Mouse (Mus musculus) lung, embryonic 14.5 days (tissue): ENCODE results near the gene Pcyt1a. TPM values are rescaled to one million over a fixed set of nuclear protein-coding genes. Genes with fewer than 3 reads are reported as not detected.
A peak's percentile ranks its signal among the peaks of the same experiment; 100 is the strongest.

Source experiments
- ATAC-seq: fragments of 200-750 bp; cut with Nextera tagmentation; 2 replicates; pipeline ENCODE4 v1.8.0; 2017; ENCODE audit warnings: mild to moderate bottlenecking, moderate TSS enrichment, moderate library complexity; ENCODE audit not compliant: insufficient read depth
- DNase-seq: peaks from one replicate; pipeline ENCODE4 v3.0.0-alpha.2; 2015
- H3K27ac ChIP-seq: fragments of 300-500 bp; sonication (generic); 2 replicates; pipeline ENCODE4 v1.5.1; 2014; ENCODE audit warnings: low read depth, mild to moderate bottlenecking, moderate library complexity
- H3K27me3 ChIP-seq: fragments of 300-500 bp; sonication (generic); 2 replicates; pipeline ENCODE4 v1.6.1; 2014; ENCODE audit warnings: low read length, control low read depth; ENCODE audit not compliant: insufficient read depth
- H3K36me3 ChIP-seq: fragments of 300-500 bp; sonication (generic); 2 replicates; pipeline ENCODE4 v1.6.1; 2014; ENCODE audit warnings: control low read depth; ENCODE audit not compliant: insufficient read depth
- H3K4me1 ChIP-seq: fragments of 300-500 bp; sonication (generic); 2 replicates; pipeline ENCODE4 v1.6.1; 2014; ENCODE audit warnings: antibody characterized with exemption, control low read depth; ENCODE audit not compliant: insufficient read depth
- H3K4me2 ChIP-seq: fragments of 300-500 bp; sonication (generic); 2 replicates; pipeline ENCODE4 v1.6.1; 2014; ENCODE audit warnings: mild to moderate bottlenecking
- H3K4me3 ChIP-seq: fragments of 300-500 bp; sonication (generic); 2 replicates; pipeline ENCODE4 v1.5.1; 2014; ENCODE audit warnings: low read depth, low read length
- H3K9ac ChIP-seq: fragments of 300-500 bp; sonication (generic); 2 replicates; pipeline ENCODE4 v1.6.1; 2014
- H3K9me3 ChIP-seq: fragments of 300-500 bp; sonication (generic); 2 replicates; pipeline ENCODE4 v1.6.1; 2016; ENCODE audit warnings: low read depth, low read length, control low read depth
- CTCF ChIP-seq: IDR thresholded peaks from 2 replicates; pipeline ENCODE4 v1.5.1; 2016; ENCODE audit warnings: antibody characterized with exemption, low read depth
- WGBS: fragments of 180-500 bp; shearing (Covaris S2); extraction: QIAGEN DNeasy Blood & Tissue Kit; methylation state at CpG from one replicate; pipeline ENCODE4 v1.1.7; 2014; 5-methylcytosine and 5-hydroxymethylcytosine counted together
- polyA plus RNA-seq: library from polyadenylated mRNA; unstranded; fragments of >200 nt; fragmentation: Nextera tagmentation; extraction: Ambion mirVana; gene quantifications from 2 replicates; pipeline ENCODE4 v1.2.1, GENCODE M21; 2014

Pcyt1a gene
- polyA plus RNA-seq, 1 experiment from 2014 or later: 40.4 TPM

GRCm38 (mm10) chr16:32406671-32407070 is 24.1 kb upstream of the Pcyt1a start:
- 80% methylated on average over 6 of the region's 6 CpGs for WGBS
- H3K4me1 ChIP-seq: no peaks in the 10 kb centered on the region
- no peak for TF ChIP-seq CTCF
- H3K9me3 ChIP-seq: no peaks in the 10 kb centered on the region
- no peak overlapping the region for H3K4me2 ChIP-seq
- DNase-seq: no peak
- H3K27me3 ChIP-seq: no peaks in the 10 kb centered on the region
- H3K36me3 ChIP-seq: no peaks in the 10 kb centered on the region
- no peak overlapping the region for H3K9ac ChIP-seq
- H3K27ac ChIP-seq: no peak overlapping the region
- no peak for ATAC-seq
- no peak overlapping the region for H3K4me3 ChIP-seq

- DNase-seq: no peak
- WGBS: 69% methylated on average over 10 of the region's 10 CpGs
- H3K4me3 ChIP-seq: no peak overlapping the region
- no peak overlapping the region for H3K4me2 ChIP-seq
- H3K27me3 ChIP-seq: no peaks in the 10 kb centered on the region
- TF ChIP-seq CTCF: no peak
- no peaks in the 10 kb centered on the region for H3K36me3 ChIP-seq
- H3K27ac ChIP-seq: no peak overlapping the region
- no peaks in the 10 kb centered on the region for H3K4me1 ChIP-seq
- no peaks in the 10 kb centered on the region for H3K9me3 ChIP-seq
- no peak overlapping the region for H3K9ac ChIP-seq
- ATAC-seq: no peak
Measured at GRCm38 (mm10) chr16:32407730-32408129, 23.0 kb upstream of the Pcyt1a start.

GRCm38 (mm10) chr16:32417457-32417856 is 13.3 kb upstream of the Pcyt1a start:
- H3K4me3 ChIP-seq: no peak overlapping the region
- no peak overlapping the region for H3K27ac ChIP-seq
- H3K4me2 ChIP-seq: no peak overlapping the region
- no peaks in the 10 kb centered on the region for H3K9me3 ChIP-seq
- TF ChIP-seq CTCF: no peak
- no peak for DNase-seq
- 41% methylated on average over 1 of the region's 1 CpGs for WGBS
- peaks cover 5% of the 10 kb centered on the region; the same call in 1 of the 2 replicates for H3K4me1 ChIP-seq
- no peak for ATAC-seq
- H3K27me3 ChIP-seq: no peaks in the 10 kb centered on the region
- H3K9ac ChIP-seq: no peak overlapping the region
- no peaks in the 10 kb centered on the region for H3K36me3 ChIP-seq

GRCm38 (mm10) chr16:32419517-32420483 is 10.9 kb upstream of the Pcyt1a start, which contains the start of gene Tctex1d2:
Gene Tctex1d2 (plus strand): TSS chr16:32419702.
- Histone ChIP-seq H3K9ac (peak within 1 kb of the TSS; percentile 72), H3K27ac (peak within 1 kb of the TSS; percentile 93), H3K4me2 (peak within 1 kb of the TSS; percentile 84), H3K4me1 (peaks cover 5% of the 10 kb centered on the region; the same call in 1 of the 2 replicates), H3K27me3 (no peaks in the 10 kb centered on the region), H3K4me3 (peak within 1 kb of the TSS; percentile 63), H3K36me3 (no peaks in the 10 kb centered on the region), H3K9me3 (no peaks in the 10 kb centered on the region)
- TF ChIP-seq CTCF: 0 out of 2 replicates have a peak, but pooled peaks have one; percentile 9
- DNase-seq: peak; percentile 97
- 1% methylated on average over 45 of the region's 45 CpGs for WGBS
- ATAC-seq: peak; percentile 98

- H3K9me3 ChIP-seq: no peaks in the 10 kb centered on the region
- no peaks in the 10 kb centered on the region for H3K4me1 ChIP-seq
- H3K9ac ChIP-seq: no peak overlapping the region
- H3K4me3 ChIP-seq: no peak overlapping the region
- DNase-seq: no peak
- ATAC-seq: no peak
- WGBS: 77% methylated on average over 3 of the region's 3 CpGs
- TF ChIP-seq CTCF: no peak
- no peak overlapping the region for H3K27ac ChIP-seq
- no peak overlapping the region for H3K4me2 ChIP-seq
- no peaks in the 10 kb centered on the region for H3K36me3 ChIP-seq
- H3K27me3 ChIP-seq: no peaks in the 10 kb centered on the region
Measured at GRCm38 (mm10) chr16:32427506-32427905, 3.2 kb upstream of the Pcyt1a start.

- peak overlapping the region; percentile 86 for H3K4me3 ChIP-seq
- H3K27ac ChIP-seq: peak overlapping the region; percentile 76
- H3K36me3 ChIP-seq: no peaks in the 10 kb centered on the region
- peak overlapping the region; percentile 78 for H3K9ac ChIP-seq
- no peaks in the 10 kb centered on the region for H3K27me3 ChIP-seq
- H3K4me1 ChIP-seq: no peaks in the 10 kb centered on the region
- DNase-seq: peak; percentile 41
- no peaks in the 10 kb centered on the region for H3K9me3 ChIP-seq
- TF ChIP-seq CTCF: no peak
- under 1% methylated on average over 28 of the region's 28 CpGs for WGBS
- peak; percentile 44 for ATAC-seq
- H3K4me2 ChIP-seq: peak overlapping the region; percentile 89
Measured at GRCm38 (mm10) chr16:32431047-32431591, 398 bp downstream of the Pcyt1a start.

- peak overlapping the region; percentile 89 for H3K4me2 ChIP-seq
- WGBS: 78% methylated on average over 1 of the region's 1 CpGs
- no peak for TF ChIP-seq CTCF
- no peak overlapping the region for H3K27ac ChIP-seq
- H3K9ac ChIP-seq: peak overlapping the region; percentile 78; the same call in 1 of the 2 replicates
- DNase-seq: no peak
- no peaks in the 10 kb centered on the region for H3K4me1 ChIP-seq
- peak overlapping the region; percentile 86 for H3K4me3 ChIP-seq
- no peaks in the 10 kb centered on the region for H3K9me3 ChIP-seq
- no peaks in the 10 kb centered on the region for H3K36me3 ChIP-seq
- no peak for ATAC-seq
- no peaks in the 10 kb centered on the region for H3K27me3 ChIP-seq
Measured at GRCm38 (mm10) chr16:32431926-32432325, 1.2 kb downstream of the Pcyt1a start.
